Mouse (Mus musculus): ENCODE measurements at regions not wholly inside any gene's neighbourhood (a gene's known extent, or its start where the extent isn't known, plus 50 kb on each side); places are given as distances from the start of the nearest gene placed in this dataset.

GRCm38 (mm10) chr11:19826481-19827185 is 97.5 kb upstream of the Spred2 start:
- no peak overlapping the region for H3K4me3 ChIP-seq
- H3K27ac ChIP-seq = no peak overlapping the region
- no peak overlapping the region for H3K4me2 ChIP-seq
- H3K27me3 ChIP-seq = peaks cover 5% of the 10 kb centered on the region; the same call in 1 of the 2 replicates
- H3K4me1 ChIP-seq (replicated peaks) = peaks cover 4% of the 10 kb centered on the region; the same call in 1 of the 2 replicates
- H3K36me3 ChIP-seq = no peaks in the 10 kb centered on the region
- no peaks in the 10 kb centered on the region for H3K9me3 ChIP-seq
- ATAC-seq (ENCODE audit: low FRiP score) = no peak
- no peak overlapping the region for H3K9ac ChIP-seq
- WGBS = 91% methylated on average over 13 of the region's 13 CpGs

- WGBS = 80% methylated on average over 11 of the region's 11 CpGs
- Histone ChIP-seq H3K36me3 (no peaks in the 10 kb centered on the region), H3K9me3 (no peaks in the 10 kb centered on the region), H3K4me1 (replicated peaks) (peaks cover 4% of the 10 kb centered on the region; the same call in 1 of the 2 replicates), H3K27ac (no peak overlapping the region), H3K27me3 (peaks cover 5% of the 10 kb centered on the region; the same call in 1 of the 2 replicates), H3K4me2 (no peak overlapping the region), H3K9ac (no peak overlapping the region), H3K4me3 (no peak overlapping the region)
- no peak for ATAC-seq (ENCODE audit: low FRiP score)
These were observed 96.2 kb upstream of the Spred2 start for GRCm38 (mm10) chr11:19827996-19828395.

GRCm38 (mm10) chr11:19828959-19829401 is 95.2 kb upstream of the Spred2 start:
- H3K27me3 ChIP-seq = peaks cover 5% of the 10 kb centered on the region; the same call in 1 of the 2 replicates
- no peak overlapping the region for H3K4me2 ChIP-seq
- no peaks in the 10 kb centered on the region for H3K9me3 ChIP-seq
- no peak overlapping the region for H3K27ac ChIP-seq
- no peaks in the 10 kb centered on the region for H3K36me3 ChIP-seq
- H3K4me1 ChIP-seq (replicated peaks) = peaks cover 4% of the 10 kb centered on the region; the same call in 1 of the 2 replicates
- no peak overlapping the region for H3K9ac ChIP-seq
- no peak overlapping the region for H3K4me3 ChIP-seq
- WGBS = 61% methylated on average over 8 of the region's 8 CpGs
- ATAC-seq (ENCODE audit: low FRiP score) = no peak

DNA sequence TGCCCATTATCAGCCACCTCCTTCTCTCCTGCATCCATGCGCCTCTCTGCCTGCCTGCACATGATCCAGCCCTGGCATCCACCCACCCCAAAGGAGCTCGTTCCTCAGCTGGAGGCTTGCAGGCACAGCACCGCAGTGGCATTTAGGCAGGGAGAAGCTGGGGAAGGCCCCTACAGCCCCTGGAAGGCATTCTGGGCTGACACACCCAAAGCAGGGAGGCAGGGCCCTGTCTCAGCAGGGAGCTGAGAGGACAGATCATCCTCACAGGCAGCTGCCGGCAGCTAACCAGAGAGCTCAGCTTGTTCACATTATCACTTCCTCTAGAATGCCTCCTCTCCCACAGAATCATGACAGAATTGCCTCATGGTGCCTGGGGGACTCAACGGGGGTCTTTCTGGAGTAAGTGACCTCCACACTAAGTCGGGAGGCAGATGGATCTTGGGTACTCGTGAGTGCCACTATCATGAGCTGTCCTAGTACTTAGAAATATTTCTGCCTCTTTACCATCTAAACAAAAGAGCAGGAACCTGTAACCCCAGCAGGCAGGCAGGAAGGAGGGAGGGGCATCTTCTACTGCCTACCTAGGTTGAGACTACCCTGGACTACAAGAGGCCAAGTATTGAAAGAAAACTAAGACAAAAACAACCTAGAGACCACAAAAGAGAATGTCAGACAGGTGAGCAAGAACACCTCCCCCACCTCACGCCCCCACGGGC is 94.5 kb upstream of the Spred2 start:
- H3K9ac ChIP-seq = peak overlapping the region; percentile 39; the same call in 1 of the 2 replicates
- no peaks in the 10 kb centered on the region for H3K9me3 ChIP-seq
- H3K4me1 ChIP-seq (replicated peaks) = peaks cover 8% of the 10 kb centered on the region; the same call in 1 of the 2 replicates
- H3K27ac ChIP-seq = no peak overlapping the region
- no peak overlapping the region for H3K4me2 ChIP-seq
- WGBS = 31% methylated on average over 9 of the region's 9 CpGs
- H3K27me3 ChIP-seq = peaks cover 5% of the 10 kb centered on the region; the same call in 1 of the 2 replicates
- H3K36me3 ChIP-seq = no peaks in the 10 kb centered on the region
- no peak overlapping the region for H3K4me3 ChIP-seq
- ATAC-seq (ENCODE audit: low FRiP score) = no peak

DNA sequence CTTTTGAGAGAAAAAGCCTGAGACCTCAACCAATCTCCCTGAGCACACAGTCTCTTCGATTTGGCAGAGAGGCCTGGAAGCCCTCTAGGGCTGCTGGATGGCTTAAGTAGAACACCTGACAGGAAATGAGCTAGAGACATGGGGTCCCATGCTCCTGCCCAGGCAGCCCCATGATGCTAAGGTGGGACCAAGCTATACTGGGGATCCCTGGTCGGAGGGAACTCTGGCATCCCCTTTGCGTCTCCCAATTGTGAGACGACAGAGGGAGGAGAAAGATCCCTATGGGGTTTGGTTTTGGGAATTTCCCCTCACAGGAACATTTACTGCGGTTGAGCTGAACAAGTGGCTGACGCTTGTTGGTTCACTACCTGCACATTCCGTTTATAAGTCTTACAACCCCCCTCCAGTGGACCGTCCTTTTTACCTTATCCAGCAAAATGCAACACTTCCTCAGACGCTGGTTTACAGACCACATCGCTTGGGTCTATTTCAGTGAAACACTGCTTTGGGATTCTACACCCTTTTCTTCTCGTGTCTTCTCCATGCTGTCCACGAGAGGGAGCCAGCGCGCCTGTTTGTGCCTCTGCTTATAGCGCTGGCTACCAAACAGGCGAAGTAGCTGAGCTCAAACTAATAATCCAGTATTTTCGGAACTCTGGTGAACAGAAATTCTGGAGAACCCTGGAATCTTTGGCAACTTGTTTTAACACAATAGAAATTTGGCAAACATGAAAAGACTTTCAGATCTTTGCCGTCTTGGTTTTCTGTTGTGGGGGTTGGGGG is 93.7 kb upstream of the Spred2 start:
- Histone ChIP-seq H3K36me3 (no peaks in the 10 kb centered on the region), H3K9ac (no peak overlapping the region), H3K4me1 (replicated peaks) (peaks cover 14% of the 10 kb centered on the region), H3K9me3 (no peaks in the 10 kb centered on the region), H3K4me3 (no peak overlapping the region), H3K27ac (no peak overlapping the region), H3K27me3 (peaks cover 5% of the 10 kb centered on the region; the same call in 1 of the 2 replicates), H3K4me2 (no peak overlapping the region)
- WGBS = 21% methylated on average over 18 of the region's 18 CpGs
- ATAC-seq (ENCODE audit: low FRiP score) = 0 out of 2 replicates have a peak, but pooled peaks have one; percentile 33

GRCm38 (mm10) chr11:19834561-19834960 is 89.6 kb upstream of the Spred2 start:
- 0 out of 2 replicates have a peak overlapping the region, but pooled peaks have one; percentile 76 for H3K27ac ChIP-seq
- whole genome bisulfite sequencing = 77% methylated on average over 8 of the region's 8 CpGs

GRCm38 (mm10) chr11:19835221-19835745 is 88.9 kb upstream of the Spred2 start:
- Histone ChIP-seq H3K27me3 (no peaks in the 10 kb centered on the region), H3K36me3 (no peaks in the 10 kb centered on the region), H3K4me1 (replicated peaks) (peaks cover 15% of the 10 kb centered on the region), H3K9me3 (no peaks in the 10 kb centered on the region), H3K4me2 (peak overlapping the region; percentile 23; the same call in 1 of the 2 replicates), H3K9ac (peak overlapping the region; percentile 51), H3K27ac (peak overlapping the region; percentile 76), H3K4me3 (no peak overlapping the region)
- ATAC-seq (ENCODE audit: low FRiP score) = peak; percentile 86
- WGBS = 13% methylated on average over 6 of the region's 6 CpGs

More at GRCm38 (mm10) chr11:19834561-19834960, 89.6 kb upstream of the Spred2 start:
- peaks cover 18% of the 10 kb centered on the region for H3K4me1 ChIP-seq (replicated peaks)
- H3K9me3 ChIP-seq = no peaks in the 10 kb centered on the region
- H3K4me2 ChIP-seq = no peak overlapping the region
- H3K4me3 ChIP-seq = no peak overlapping the region
- no peaks in the 10 kb centered on the region for H3K36me3 ChIP-seq
- peaks cover 1% of the 10 kb centered on the region; the same call in 1 of the 2 replicates for H3K27me3 ChIP-seq
- H3K9ac ChIP-seq = no peak overlapping the region
- no peak for ATAC-seq (ENCODE audit: low FRiP score)

- no peaks in the 10 kb centered on the region for H3K36me3 ChIP-seq
- H3K27ac ChIP-seq = no peak overlapping the region
- H3K9me3 ChIP-seq = no peaks in the 10 kb centered on the region
- no peak for ATAC-seq (ENCODE audit: low FRiP score)
- no peak overlapping the region for H3K9ac ChIP-seq
- H3K4me3 ChIP-seq = no peak overlapping the region
- 95% methylated on average over 5 of the region's 5 CpGs for WGBS
- H3K27me3 ChIP-seq = no peaks in the 10 kb centered on the region
- H3K4me1 ChIP-seq (replicated peaks) = peaks cover 15% of the 10 kb centered on the region
- no peak overlapping the region for H3K4me2 ChIP-seq
These were observed 85.2 kb upstream of the Spred2 start for GRCm38 (mm10) chr11:19838932-19839331.

GRCm38 (mm10) chr11:19843084-19843483 is 81.1 kb upstream of the Spred2 start:
- Histone ChIP-seq H3K27me3 (no peaks in the 10 kb centered on the region), H3K4me2 (no peak overlapping the region), H3K9me3 (no peaks in the 10 kb centered on the region), H3K27ac (no peak overlapping the region), H3K36me3 (no peaks in the 10 kb centered on the region), H3K4me3 (no peak overlapping the region), H3K4me1 (replicated peaks) (no peaks in the 10 kb centered on the region), H3K9ac (no peak overlapping the region)
- no peak for ATAC-seq (ENCODE audit: low FRiP score)
- WGBS = 95% methylated on average over 3 of the region's 3 CpGs

- Histone ChIP-seq H3K4me2 (no peak overlapping the region), H3K36me3 (no peaks in the 10 kb centered on the region), H3K4me1 (replicated peaks) (no peaks in the 10 kb centered on the region), H3K9ac (no peak overlapping the region), H3K27me3 (no peaks in the 10 kb centered on the region), H3K27ac (no peak overlapping the region), H3K9me3 (no peaks in the 10 kb centered on the region), H3K4me3 (no peak overlapping the region)
- 97% methylated on average over 6 of the region's 6 CpGs for WGBS
- no peak for ATAC-seq (ENCODE audit: low FRiP score)
These were observed 76.3 kb upstream of the Spred2 start for GRCm38 (mm10) chr11:19847910-19848309.

GRCm38 (mm10) chr11:19848412-19848811 is 75.8 kb upstream of the Spred2 start:
- Histone ChIP-seq H3K27me3 (no peaks in the 10 kb centered on the region), H3K36me3 (no peaks in the 10 kb centered on the region), H3K9me3 (no peaks in the 10 kb centered on the region), H3K4me3 (no peak overlapping the region), H3K4me1 (replicated peaks) (no peaks in the 10 kb centered on the region), H3K4me2 (no peak overlapping the region), H3K27ac (no peak overlapping the region), H3K9ac (no peak overlapping the region)
- ATAC-seq (ENCODE audit: low FRiP score) = no peak
- WGBS = 92% methylated on average over 6 of the region's 6 CpGs
